Mouse (Mus musculus) frontal cortex, postnatal 14 days (tissue): ENCODE results near the gene Vmn1r62.
"Not testable (repeated sequence)": the region's sequence is repeated elsewhere in the genome, so short reads cannot be mapped to it uniquely, and the experiment has no call there.

ENCODE experiments used
- DNase-seq, 2 experiments: peaks; one replicate each; pipeline ENCODE4 v3.0.0; 2022; ENCODE audit warnings: low spot score in 2 of 2

Vmn1r62 gene

DNA sequence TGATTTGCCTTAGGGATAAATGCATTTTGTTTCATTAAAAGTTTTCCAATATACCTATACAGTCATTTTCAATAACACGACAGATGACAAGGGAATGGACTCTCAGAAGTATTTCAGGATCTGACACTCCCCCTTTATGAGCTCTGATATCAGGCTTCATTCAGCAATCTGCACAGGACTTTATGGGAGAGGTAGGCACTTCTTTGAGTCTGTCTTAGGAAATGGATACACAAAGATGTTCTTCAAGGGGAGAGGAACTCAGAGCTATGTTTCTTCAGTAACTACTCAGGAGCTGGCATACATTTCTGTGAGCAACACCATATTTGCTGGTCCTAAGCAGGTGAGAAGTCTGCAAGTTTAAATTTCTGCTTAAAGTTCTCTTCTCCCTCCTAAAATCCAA, at the start of gene Vmn1r62:
Gene Vmn1r62, plus strand, starts transcription at position 301 of the 400 bp plus-strand sequence.
- DNase-seq, result not testable (repeated sequence)
